Mouse (Mus musculus) E14TG2a.4 (cell line): ENCODE measurements around the gene Tmem156.

Experiments used
- CTCF ChIP-seq: conservative IDR thresholded peaks from 2 replicates; pipeline ENCODE4 v1.5.1; 2014; ENCODE audit warnings: low read length
- NANOG ChIP-seq: IDR thresholded peaks from 2 replicates; pipeline ENCODE4 v1.6.1; 2014; ENCODE audit warnings: borderline replicate concordance, low read length, mixed read lengths
- POU5F1 ChIP-seq: IDR thresholded peaks from 2 replicates; pipeline ENCODE4 v1.6.1; 2014; ENCODE audit warnings: low read length, borderline replicate concordance

DNA sequence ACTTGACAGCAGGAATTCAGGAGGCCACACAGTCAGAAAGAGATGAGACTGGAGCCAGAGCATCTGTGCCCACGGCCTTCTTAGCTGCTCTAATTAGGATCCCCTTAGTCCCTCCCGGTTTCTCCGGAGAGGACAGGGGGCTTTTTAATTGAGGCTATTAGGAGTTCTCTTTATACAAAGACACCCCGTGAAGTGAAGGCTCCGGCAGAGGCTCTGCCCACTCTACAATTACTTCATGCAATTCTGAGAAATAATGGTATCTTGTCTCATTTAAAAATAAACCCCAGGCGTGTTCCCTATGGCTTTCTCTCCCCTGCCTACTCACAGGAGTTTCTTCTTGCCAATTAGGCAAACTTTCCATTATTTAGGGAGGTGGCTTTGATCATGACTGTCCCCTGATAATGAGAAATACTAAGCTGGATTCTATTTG lies 20.2 kb downstream of the Tmem156 start:
- TF ChIP-seq CTCF (no peak), POU5F1 (no peak), NANOG (no peak)
